Mouse (Mus musculus) midbrain, embryonic 16.5 days (tissue): Measurements from ENCODE around the gene Olfr1272. TPM values are rescaled to one million over a fixed set of nuclear protein-coding genes. Genes with fewer than 3 reads are reported as not detected.
"Not testable (repeated sequence)": the region's sequence is repeated elsewhere in the genome, so short reads cannot be mapped to it uniquely, and the experiment has no call there.

Experiments
- ATAC-seq: fragments of 200-750 bp; cut with Nextera tagmentation; 2 replicates; pipeline ENCODE4 v1.8.0; 2017; ENCODE audit warnings: moderate TSS enrichment
- H3K27ac ChIP-seq: fragments of 300-500 bp; sonication (generic); 2 replicates; pipeline ENCODE4 v1.5.1; 2014; ENCODE audit warnings: mild to moderate bottlenecking, low read length, mixed read lengths
- H3K27me3 ChIP-seq: fragments of 300-500 bp; sonication (generic); 2 replicates; pipeline ENCODE4 v1.6.1; 2014; ENCODE audit warnings: low read depth, low read length, mixed read lengths; ENCODE audit not compliant: control insufficient read depth, insufficient read depth
- H3K36me3 ChIP-seq: fragments of 300-500 bp; sonication (generic); 2 replicates; pipeline ENCODE4 v1.6.1; 2014; ENCODE audit warnings: mild to moderate bottlenecking, low read length, moderate library complexity, mixed read lengths; ENCODE audit not compliant: control insufficient read depth, insufficient read depth
- H3K4me1 ChIP-seq: fragments of 300-500 bp; sonication (generic); 2 replicates; pipeline ENCODE4 v1.6.1; 2014; ENCODE audit warnings: mild to moderate bottlenecking, low read length, mixed read lengths; ENCODE audit not compliant: control insufficient read depth, insufficient read depth
- H3K4me2 ChIP-seq: fragments of 300-500 bp; sonication (generic); 2 replicates; pipeline ENCODE4 v1.6.1; 2014; ENCODE audit warnings: mild to moderate bottlenecking, low read length, mixed read lengths
- H3K4me3 ChIP-seq: fragments of 300-500 bp; sonication (generic); 2 replicates; pipeline ENCODE4 v1.5.1; 2014; ENCODE audit warnings: low read depth, mild to moderate bottlenecking, low read length, moderate library complexity, mixed read lengths
- H3K9ac ChIP-seq: fragments of 300-500 bp; sonication (generic); 2 replicates; pipeline ENCODE4 v1.6.1; 2014; ENCODE audit warnings: low read depth, low read length, mixed read lengths
- H3K9me3 ChIP-seq: fragments of 300-500 bp; sonication (generic); replicated peaks from 2 replicates; pipeline ENCODE4 v1.6.1; 2014; ENCODE audit warnings: mild to moderate bottlenecking, low read length, mixed read lengths; ENCODE audit not compliant: control insufficient read depth, poor library complexity, severe bottlenecking
- WGBS: fragments of 180-500 bp; shearing (Covaris S2); extraction: QIAGEN DNeasy Blood & Tissue Kit; methylation state at CpG from one replicate; pipeline ENCODE4 v1.1.7; 2014; 5-methylcytosine and 5-hydroxymethylcytosine counted together
- polyA plus RNA-seq: library from polyadenylated mRNA; unstranded; fragments of >200 nt; fragmentation: Nextera tagmentation; extraction: Ambion mirVana; gene quantifications from 2 replicates; pipeline ENCODE4 v1.2.1, GENCODE M21; 2015

Gene Olfr1272
- polyA plus RNA-seq = not detected in 2 replicates

DNA sequence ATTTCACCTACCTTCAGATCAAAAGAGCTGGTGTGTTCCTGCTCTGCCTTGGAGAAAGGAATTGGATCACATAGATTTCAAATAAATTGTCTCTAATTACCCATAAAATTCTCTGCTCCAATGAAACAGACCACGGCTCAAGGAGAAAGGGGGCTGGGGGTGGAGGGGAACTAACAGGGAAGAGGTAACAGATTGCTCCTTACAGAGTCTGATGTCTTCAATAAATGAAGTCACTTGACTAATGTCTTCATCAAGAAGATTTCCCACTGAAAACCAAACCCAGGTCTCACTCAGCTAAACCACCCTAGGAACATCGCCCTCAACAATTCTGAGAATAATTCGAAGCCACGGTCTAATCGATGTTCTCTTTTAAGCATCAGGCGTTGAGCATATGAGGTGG lies at the start of gene Olfr1272:
Olfr1272 (minus strand) TSS at position 101 of the 400 bp plus-strand sequence.
- no peak within 1 kb of the TSS for H3K4me3 ChIP-seq
- ATAC-seq = no peak
- no peak within 1 kb of the TSS for H3K27ac ChIP-seq
- WGBS = 67% methylated on average over 6 of the region's 6 CpGs
- H3K9ac ChIP-seq = no peak within 1 kb of the TSS
- no peaks in the 10 kb centered on the region for H3K27me3 ChIP-seq
- no peaks in the 10 kb centered on the region for H3K9me3 ChIP-seq
- no peaks in the 10 kb centered on the region for H3K36me3 ChIP-seq
- no peaks in the 10 kb centered on the region for H3K4me1 ChIP-seq
- no peak within 1 kb of the TSS for H3K4me2 ChIP-seq

GRCm38 (mm10) chr2:90321900-90322299 lies 29.3 kb upstream of the Olfr1272 start, which contains the start of gene Gm13769:
Gene Gm13769, plus strand, starts transcription at chr2:90322200.
- not testable (repeated sequence) for H3K36me3 ChIP-seq, H3K9me3 ChIP-seq, H3K4me2 ChIP-seq, H3K27ac ChIP-seq, H3K27me3 ChIP-seq, H3K4me1 ChIP-seq, H3K4me3 ChIP-seq, H3K9ac ChIP-seq, ATAC-seq
- no CpG with 5 or more reads among the region's 6 CpGs for WGBS

GRCm38 (mm10) chr2:90270932-90271331 lies 21.7 kb downstream of the Olfr1272 start, which contains the start of gene Olfr1271:
Gene Olfr1271, minus strand, starts transcription at chr2:90271032.
- Histone ChIP-seq H3K4me1 (no peaks in the 10 kb centered on the region), H3K4me3 (no peak within 1 kb of the TSS)
- 90% methylated on average over 2 of the region's 2 CpGs for WGBS

DNA sequence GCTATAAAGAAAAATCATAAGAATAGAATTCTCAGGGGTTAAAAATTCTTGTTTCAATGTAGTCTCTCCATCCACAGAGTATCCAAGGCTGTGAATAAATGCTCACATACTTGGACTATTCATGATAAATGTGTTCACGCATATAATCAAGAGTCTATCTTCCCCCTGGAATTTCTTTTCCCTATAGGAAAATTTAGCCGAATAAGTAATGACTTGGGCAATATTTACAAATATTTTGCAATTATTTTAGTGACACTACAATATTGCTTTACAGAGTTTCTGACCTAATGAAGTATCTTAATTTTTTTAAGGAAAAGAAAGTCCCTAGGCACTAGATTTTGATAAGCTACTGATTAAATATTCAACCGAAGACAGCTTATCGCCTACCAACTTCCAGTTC lies 35.1 kb downstream of the Olfr1272 start, which contains the start of gene Olfr142:
Olfr142 (minus strand) TSS at position 101 of the 400 bp plus-strand sequence.
- ATAC-seq = no peak
- no peaks in the 10 kb centered on the region for H3K36me3 ChIP-seq
- no peaks in the 10 kb centered on the region for H3K9me3 ChIP-seq
- no peak within 1 kb of the TSS for H3K4me2 ChIP-seq
- no peaks in the 10 kb centered on the region for H3K27me3 ChIP-seq
- WGBS = 92% methylated on average over 4 of the region's 4 CpGs
- H3K9ac ChIP-seq = no peak within 1 kb of the TSS
- no peak within 1 kb of the TSS for H3K27ac ChIP-seq
- H3K4me3 ChIP-seq = no peak within 1 kb of the TSS
- H3K4me1 ChIP-seq = no peaks in the 10 kb centered on the region

More at GRCm38 (mm10) chr2:90270932-90271331, 21.7 kb downstream of the Olfr1272 start, which contains the start of gene Olfr1271:
- no peaks in the 10 kb centered on the region for H3K36me3 ChIP-seq
- no peaks in the 10 kb centered on the region for H3K9me3 ChIP-seq
- H3K27me3 ChIP-seq = no peaks in the 10 kb centered on the region
- H3K27ac ChIP-seq = no peak within 1 kb of the TSS
- H3K4me2 ChIP-seq = no peak within 1 kb of the TSS
- ATAC-seq = no peak
- H3K9ac ChIP-seq = no peak within 1 kb of the TSS

Other genes starting within 250 kb of the Olfr1272 start
- gene Olfr140, start 229.2 kb downstream of the Olfr1272 start, polyA plus RNA-seq = not detected in 2 replicates
- gene Olfr1269, start 171.4 kb downstream of the Olfr1272 start, polyA plus RNA-seq = not detected in 2 replicates
- not detected in 2 replicates for gene Olfr32, start 150.5 kb downstream of the Olfr1272 start, polyA plus RNA-seq
- not detected in 2 replicates for gene Olfr1270, start 139.8 kb downstream of the Olfr1272 start, polyA plus RNA-seq
- gene Olfr1506, start 68.3 kb downstream of the Olfr1272 start, polyA plus RNA-seq = not detected in 2 replicates
- gene Olfr142, start 35.2 kb downstream of the Olfr1272 start, polyA plus RNA-seq = not detected in 2 replicates
- gene Olfr1271, start 21.8 kb downstream of the Olfr1272 start, polyA plus RNA-seq = not detected in 2 replicates
- 0.08 TPM in 1 of 2 replicates, not detected in the other for gene Gm13769, start 29.4 kb upstream of the Olfr1272 start, polyA plus RNA-seq
- gene Olfr1274-ps, start 105.8 kb upstream of the Olfr1272 start, polyA plus RNA-seq = not detected in 2 replicates